Mouse (Mus musculus) stomach, postnatal 0 days (tissue): ENCODE measurements around the gene Pygo2.

Experiments
- CTCF ChIP-seq: IDR thresholded peaks from 2 replicates; pipeline ENCODE4 v1.5.1; 2016; ENCODE audit warnings: antibody characterized with exemption, low read depth, mild to moderate bottlenecking, moderate library complexity
- EP300 ChIP-seq: optimal IDR thresholded peaks from 2 replicates; pipeline ENCODE3; 2016; ENCODE audit warnings: antibody characterized with exemption

- TF ChIP-seq CTCF = no peak
- no peak for TF ChIP-seq EP300
These were observed 42.3 kb downstream of the Pygo2 start for GRCm38 (mm10) chr3:89472280-89472679.
